Mouse (Mus musculus): ENCODE measurements around the gene Ibsp. TPM values are rescaled to one million over a fixed set of nuclear protein-coding genes. Genes with fewer than 3 reads are reported as not detected.

Ibsp gene
- polyA plus RNA-seq, 1 experiment from 2014 or later: not detected

DNA sequence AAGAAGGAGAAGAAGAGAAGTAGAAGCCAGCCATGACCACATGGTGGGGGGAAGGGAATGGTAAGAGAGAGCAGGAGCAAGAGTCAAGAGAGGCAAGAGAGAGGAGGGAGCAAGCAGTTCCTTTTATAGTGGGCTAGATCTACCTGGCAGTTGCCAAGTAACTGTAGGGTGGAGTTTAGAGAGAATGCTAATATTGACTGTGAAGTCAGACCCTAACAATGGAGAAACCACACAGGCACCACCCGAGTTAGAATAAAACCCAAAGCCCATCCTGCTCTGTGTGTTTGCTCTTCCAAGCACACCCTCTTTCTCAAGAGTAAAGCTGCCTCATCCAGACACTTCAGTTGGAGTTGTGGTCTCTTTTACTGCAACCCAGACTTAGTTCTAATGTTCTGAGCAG lies 15.1 kb downstream of the Ibsp start:
- no peak overlapping the region for H3K4me2 ChIP-seq (replicated peaks; ENCODE audit: low read depth)
- no peak overlapping the region for H3K27ac ChIP-seq (ENCODE audit: low read depth, low read length)
- ATAC-seq: no peak
- H3K9me3 ChIP-seq (ENCODE audit: control insufficient read depth): no peaks in the 10 kb centered on the region
- 44% methylated on average over 1 of the region's 1 CpGs for WGBS
- H3K4me1 ChIP-seq (replicated peaks; ENCODE audit: control insufficient read depth, insufficient read depth, low read length): no peaks in the 10 kb centered on the region
- no peak overlapping the region for H3K9ac ChIP-seq (ENCODE audit: low read depth, low read length)
- no peaks in the 10 kb centered on the region for H3K36me3 ChIP-seq (ENCODE audit: control insufficient read depth, insufficient read depth)
- no peak overlapping the region for H3K4me3 ChIP-seq (ENCODE audit: low read depth, low read length)
- TF ChIP-seq CTCF (IDR thresholded peaks at IDR 0.05; ENCODE audit: low read depth): no peak
- no peaks in the 10 kb centered on the region for H3K27me3 ChIP-seq (replicated peaks; ENCODE audit: control insufficient read depth, insufficient read depth, low read length)

DNA sequence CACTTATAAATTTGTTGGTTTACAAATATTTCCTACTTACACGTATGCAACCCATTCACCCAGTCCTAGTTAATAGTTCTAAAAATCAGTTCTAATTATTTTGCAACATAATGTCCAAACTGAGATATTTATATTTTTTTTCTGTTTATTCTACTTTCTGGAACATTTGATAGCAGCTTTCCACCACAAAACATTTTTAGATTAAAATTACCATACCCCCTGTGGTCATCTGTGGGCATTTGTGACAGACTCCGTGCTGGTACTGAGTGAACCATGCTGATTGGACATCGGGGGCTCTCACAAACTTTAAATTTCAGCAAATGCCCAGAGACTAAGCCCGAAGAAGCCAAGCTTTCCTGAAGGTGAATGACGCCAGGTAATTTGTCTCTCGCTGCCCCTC lies 26.1 kb downstream of the Ibsp start, which contains the start of gene Mepe:
Gene Mepe (plus strand): TSS at position 301 of the 400 bp plus-strand sequence.
- H3K27ac ChIP-seq (ENCODE audit: low read depth, low read length): no peak within 1 kb of the TSS
- WGBS: 88% methylated on average over 6 of the region's 6 CpGs
- no peak within 1 kb of the TSS for H3K4me2 ChIP-seq (replicated peaks; ENCODE audit: low read depth)
- H3K4me1 ChIP-seq (replicated peaks; ENCODE audit: control insufficient read depth, insufficient read depth, low read length): no peaks in the 10 kb centered on the region
- H3K9ac ChIP-seq (ENCODE audit: low read depth, low read length): no peak within 1 kb of the TSS
- no peak for TF ChIP-seq CTCF (IDR thresholded peaks at IDR 0.05; ENCODE audit: low read depth)
- no peak for ATAC-seq
- H3K4me3 ChIP-seq (ENCODE audit: low read depth, low read length): no peak within 1 kb of the TSS
- no peaks in the 10 kb centered on the region for H3K9me3 ChIP-seq (ENCODE audit: control insufficient read depth)
- no peaks in the 10 kb centered on the region for H3K36me3 ChIP-seq (ENCODE audit: control insufficient read depth, insufficient read depth)
- no peaks in the 10 kb centered on the region for H3K27me3 ChIP-seq (replicated peaks; ENCODE audit: control insufficient read depth, insufficient read depth, low read length)

DNA sequence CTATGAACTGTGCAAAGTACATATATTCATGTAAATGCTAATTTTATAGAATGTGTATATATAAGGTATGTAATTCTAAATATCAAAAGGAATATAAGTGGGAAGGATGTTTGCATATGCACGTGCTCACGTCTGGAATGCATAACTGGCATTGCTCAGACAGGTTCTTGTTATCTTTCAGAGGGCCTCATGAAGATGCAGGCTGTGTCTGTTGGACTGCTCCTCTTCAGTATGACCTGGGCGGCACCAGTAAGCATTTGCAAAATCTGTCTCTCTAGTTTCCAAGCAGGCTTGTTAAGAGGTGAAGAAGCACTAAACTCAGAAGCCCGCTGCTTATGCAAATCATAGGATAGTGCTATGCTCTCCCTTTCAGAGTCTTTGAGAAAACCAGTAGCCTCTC lies 27.9 kb downstream of the Ibsp start:
- no peak for ATAC-seq
- H3K27ac ChIP-seq (ENCODE audit: low read depth, low read length): no peak overlapping the region
- no peak overlapping the region for H3K9ac ChIP-seq (ENCODE audit: low read depth, low read length)
- H3K36me3 ChIP-seq (ENCODE audit: control insufficient read depth, insufficient read depth): no peaks in the 10 kb centered on the region
- TF ChIP-seq CTCF (IDR thresholded peaks at IDR 0.05; ENCODE audit: low read depth): no peak
- H3K27me3 ChIP-seq (replicated peaks; ENCODE audit: control insufficient read depth, insufficient read depth, low read length): no peaks in the 10 kb centered on the region
- H3K9me3 ChIP-seq (ENCODE audit: control insufficient read depth): no peaks in the 10 kb centered on the region
- WGBS: 66% methylated on average over 4 of the region's 4 CpGs
- no peak overlapping the region for H3K4me3 ChIP-seq (ENCODE audit: low read depth, low read length)
- H3K4me2 ChIP-seq (replicated peaks; ENCODE audit: low read depth): no peak overlapping the region
- no peaks in the 10 kb centered on the region for H3K4me1 ChIP-seq (replicated peaks; ENCODE audit: control insufficient read depth, insufficient read depth, low read length)

DNA sequence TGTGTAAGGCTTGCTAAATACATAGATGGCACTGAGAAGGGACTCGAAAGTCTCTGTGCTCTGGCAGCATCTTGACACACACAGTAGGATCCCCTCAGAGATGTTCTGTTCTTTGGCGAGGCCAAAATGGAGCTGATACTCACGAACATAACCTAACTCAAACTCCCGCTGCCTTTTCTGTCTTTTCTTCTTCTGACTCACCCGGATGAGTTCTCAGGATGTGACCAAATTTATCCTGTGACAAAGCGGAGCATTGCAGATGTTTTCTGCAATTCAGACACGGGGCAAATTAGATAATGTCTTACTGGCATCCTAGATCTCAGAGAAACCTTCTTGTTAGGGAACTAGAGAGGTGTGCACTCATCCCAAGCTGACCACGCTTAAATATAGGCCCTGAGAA lies 28.4 kb downstream of the Ibsp start:
- TF ChIP-seq CTCF (IDR thresholded peaks at IDR 0.05; ENCODE audit: low read depth): no peak
- no peak overlapping the region for H3K27ac ChIP-seq (ENCODE audit: low read depth, low read length)
- H3K4me2 ChIP-seq (replicated peaks; ENCODE audit: low read depth): no peak overlapping the region
- no peaks in the 10 kb centered on the region for H3K4me1 ChIP-seq (replicated peaks; ENCODE audit: control insufficient read depth, insufficient read depth, low read length)
- no peak overlapping the region for H3K9ac ChIP-seq (ENCODE audit: low read depth, low read length)
- 81% methylated on average over 8 of the region's 8 CpGs for WGBS
- ATAC-seq: no peak
- H3K27me3 ChIP-seq (replicated peaks; ENCODE audit: control insufficient read depth, insufficient read depth, low read length): no peaks in the 10 kb centered on the region
- H3K36me3 ChIP-seq (ENCODE audit: control insufficient read depth, insufficient read depth): no peaks in the 10 kb centered on the region
- no peak overlapping the region for H3K4me3 ChIP-seq (ENCODE audit: low read depth, low read length)
- no peaks in the 10 kb centered on the region for H3K9me3 ChIP-seq (ENCODE audit: control insufficient read depth)

DNA sequence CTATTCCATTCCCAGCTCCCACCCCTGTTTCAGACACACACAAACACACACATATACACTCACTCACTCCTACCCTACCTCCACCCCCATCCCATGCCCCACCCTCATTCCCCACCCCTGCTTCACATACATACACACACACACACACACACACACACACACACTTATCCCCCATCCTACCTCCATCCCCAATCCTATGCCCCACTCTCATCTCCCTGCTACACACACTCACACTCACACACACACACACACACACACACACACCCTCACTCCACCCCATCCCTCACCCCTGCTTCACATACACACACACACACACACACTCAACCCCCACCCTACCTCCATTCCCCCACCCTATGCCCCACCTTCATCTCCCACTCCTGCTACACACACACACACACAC lies 28.9 kb downstream of the Ibsp start:
- no peaks in the 10 kb centered on the region for H3K36me3 ChIP-seq (ENCODE audit: control insufficient read depth, insufficient read depth)
- ATAC-seq: no peak
- no peaks in the 10 kb centered on the region for H3K4me1 ChIP-seq (replicated peaks; ENCODE audit: control insufficient read depth, insufficient read depth, low read length)
- no peaks in the 10 kb centered on the region for H3K27me3 ChIP-seq (replicated peaks; ENCODE audit: control insufficient read depth, insufficient read depth, low read length)
- H3K27ac ChIP-seq (ENCODE audit: low read depth, low read length): no peak overlapping the region
- H3K4me2 ChIP-seq (replicated peaks; ENCODE audit: low read depth): no peak overlapping the region
- H3K4me3 ChIP-seq (ENCODE audit: low read depth, low read length): no peak overlapping the region
- no peak overlapping the region for H3K9ac ChIP-seq (ENCODE audit: low read depth, low read length)
- no peaks in the 10 kb centered on the region for H3K9me3 ChIP-seq (ENCODE audit: control insufficient read depth)
- TF ChIP-seq CTCF (IDR thresholded peaks at IDR 0.05; ENCODE audit: low read depth): no peak

DNA sequence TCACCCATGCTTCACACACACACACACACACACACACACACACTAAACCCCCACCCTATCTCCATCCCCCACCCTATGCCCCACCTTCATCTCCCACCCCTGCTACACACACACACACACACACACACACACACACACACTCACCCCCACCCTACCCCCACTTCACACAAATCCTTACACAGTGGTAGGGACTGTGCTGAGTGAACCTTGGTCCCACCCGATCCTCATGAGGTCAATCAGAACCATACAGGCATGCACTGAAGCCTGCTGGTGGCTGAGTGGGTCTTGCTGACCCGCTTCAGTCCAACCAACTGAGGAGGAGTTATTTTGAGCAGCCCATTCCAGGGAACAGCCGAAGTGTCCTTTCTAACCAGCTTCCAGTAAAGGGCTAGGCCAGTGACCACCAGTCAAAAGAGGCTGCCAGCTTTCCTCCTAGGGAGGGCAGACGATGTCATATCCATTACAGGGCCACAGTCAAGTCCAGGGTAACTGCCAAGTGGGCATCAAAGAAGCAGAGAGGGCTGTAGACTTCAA lies 29.4 kb downstream of the Ibsp start:
- WGBS: 75% methylated on average over 4 of the region's 4 CpGs
- TF ChIP-seq CTCF (IDR thresholded peaks at IDR 0.05; ENCODE audit: low read depth): no peak
- no peak for ATAC-seq
- H3K36me3 ChIP-seq (ENCODE audit: control insufficient read depth, insufficient read depth): no peaks in the 10 kb centered on the region
- H3K27ac ChIP-seq (ENCODE audit: low read depth, low read length): no peak overlapping the region
- no peaks in the 10 kb centered on the region for H3K27me3 ChIP-seq (replicated peaks; ENCODE audit: control insufficient read depth, insufficient read depth, low read length)
- no peak overlapping the region for H3K9ac ChIP-seq (ENCODE audit: low read depth, low read length)
- no peak overlapping the region for H3K4me2 ChIP-seq (replicated peaks; ENCODE audit: low read depth)
- no peak overlapping the region for H3K4me3 ChIP-seq (ENCODE audit: low read depth, low read length)
- H3K4me1 ChIP-seq (replicated peaks; ENCODE audit: control insufficient read depth, insufficient read depth, low read length): no peaks in the 10 kb centered on the region
- no peaks in the 10 kb centered on the region for H3K9me3 ChIP-seq (ENCODE audit: control insufficient read depth)

DNA sequence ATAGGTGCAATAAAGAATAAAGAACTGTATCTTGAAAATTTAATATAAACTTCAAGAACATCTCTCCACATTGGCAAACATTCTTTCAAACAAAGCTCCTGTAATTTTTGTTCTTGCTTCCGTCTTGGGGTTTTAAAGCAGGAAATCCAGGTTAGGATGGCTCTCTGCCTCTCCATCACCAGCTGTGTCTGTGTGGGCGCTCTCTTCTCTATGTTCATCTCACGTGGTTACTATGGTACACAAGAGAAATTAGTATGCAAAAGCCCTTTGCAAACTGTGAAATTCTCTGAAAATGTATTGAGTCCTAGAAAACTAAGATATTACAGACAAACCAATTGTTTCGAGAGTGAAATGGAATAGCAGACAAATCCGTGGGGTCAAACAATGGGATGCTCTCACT lies 30.4 kb downstream of the Ibsp start:
- Histone ChIP-seq H3K4me3 (ENCODE audit: low read depth, low read length) (no peak overlapping the region), H3K4me1 (replicated peaks; ENCODE audit: control insufficient read depth, insufficient read depth, low read length) (no peaks in the 10 kb centered on the region), H3K27me3 (replicated peaks; ENCODE audit: control insufficient read depth, insufficient read depth, low read length) (no peaks in the 10 kb centered on the region), H3K9ac (ENCODE audit: low read depth, low read length) (no peak overlapping the region), H3K36me3 (ENCODE audit: control insufficient read depth, insufficient read depth) (no peaks in the 10 kb centered on the region), H3K27ac (ENCODE audit: low read depth, low read length) (no peak overlapping the region), H3K9me3 (ENCODE audit: control insufficient read depth) (no peaks in the 10 kb centered on the region), H3K4me2 (replicated peaks; ENCODE audit: low read depth) (no peak overlapping the region)
- ATAC-seq: no peak
- 76% methylated on average over 5 of the region's 5 CpGs for WGBS
- TF ChIP-seq CTCF (IDR thresholded peaks at IDR 0.05; ENCODE audit: low read depth): no peak
